Mouse (Mus musculus): Measurements from ENCODE around the gene Ipo13.
A peak's percentile ranks its signal among the peaks of the same experiment; 100 is the strongest.

Ipo13 gene

DNA sequence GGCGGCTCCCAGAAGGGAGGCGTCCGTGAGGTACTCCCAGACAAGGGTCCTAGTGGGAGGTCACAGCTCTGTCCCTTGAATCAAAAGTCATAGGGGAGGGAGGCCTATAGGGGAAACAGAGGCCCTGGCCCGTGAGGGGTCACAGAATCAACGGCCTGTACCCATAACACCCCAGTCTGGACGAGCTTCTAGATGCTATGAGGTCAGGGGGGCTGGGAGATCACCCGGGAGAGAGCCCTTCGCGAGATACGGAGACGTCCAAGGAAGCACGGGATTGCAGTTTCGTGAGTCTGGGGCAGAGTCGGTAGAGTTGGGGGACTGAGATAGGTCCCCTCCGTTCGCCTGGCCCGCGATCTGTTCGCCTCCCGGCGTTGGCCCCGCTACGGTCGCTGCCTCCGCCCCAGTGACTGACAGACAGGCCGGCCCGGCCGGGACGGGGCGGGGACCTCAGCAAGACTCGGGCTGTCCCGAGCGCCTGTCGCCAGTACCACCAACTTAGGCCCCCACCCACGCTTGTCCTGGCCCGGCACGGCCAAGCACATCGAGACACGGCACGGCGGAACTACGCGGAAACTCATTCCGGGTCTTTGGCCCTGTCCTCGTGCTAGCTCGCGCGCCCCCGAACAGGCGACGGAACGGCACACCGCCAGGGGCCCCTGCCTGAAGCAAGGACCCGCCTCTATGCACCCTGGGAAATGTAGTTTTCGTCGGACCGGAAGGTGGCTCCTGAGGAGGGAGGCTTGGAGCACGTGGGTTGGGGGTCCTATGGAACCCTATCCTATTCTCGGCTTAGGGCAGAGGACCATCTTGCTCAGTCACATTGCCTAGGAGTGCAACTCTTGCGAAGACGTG is at the start of gene Ipo13:
Ipo13 (minus strand) TSS at position 409 of the 852 bp plus-strand sequence.
- DNase-seq = peak; percentile 92 to 93

DNA sequence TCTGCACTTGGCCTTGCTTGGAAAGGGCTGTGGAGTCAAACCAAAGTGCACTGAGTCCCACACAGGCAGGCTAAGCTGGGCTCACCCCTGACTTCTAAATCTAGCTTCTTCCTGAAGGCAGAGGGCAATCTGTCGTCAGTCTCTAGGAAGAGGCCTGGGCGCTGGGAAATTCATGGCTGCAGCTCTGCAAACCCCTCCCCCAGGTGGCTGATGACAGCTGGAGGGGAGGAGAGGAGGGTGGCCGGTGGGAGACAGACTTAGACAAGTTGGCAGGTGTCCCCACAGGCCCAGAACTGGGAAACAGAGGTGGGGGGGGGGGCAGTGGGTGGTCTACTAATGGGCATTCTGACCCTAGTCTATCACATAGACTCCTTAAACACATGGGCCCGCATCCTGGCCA is 42.7 kb upstream of the Ipo13 start:
- no peak for DNase-seq

DNA sequence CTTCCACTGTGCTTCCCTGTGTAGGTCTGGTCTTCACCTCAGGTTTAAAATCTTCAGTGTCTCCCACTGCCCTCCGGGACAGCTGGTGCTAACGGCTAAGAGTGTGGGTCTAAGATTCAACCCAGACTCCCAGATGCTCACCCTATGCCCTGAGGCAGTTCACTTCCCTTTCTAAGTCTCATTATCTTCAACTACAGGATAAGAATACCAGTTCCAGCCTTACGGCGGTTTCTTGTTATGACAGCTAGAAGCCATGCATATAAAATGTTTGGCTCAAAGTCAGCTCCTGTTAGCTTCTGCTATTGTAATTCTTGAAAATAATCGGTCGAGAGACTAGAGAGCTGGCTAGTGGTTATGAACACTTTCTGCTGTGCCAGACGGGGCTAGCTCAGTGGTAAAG is 32.7 kb upstream of the Ipo13 start:
- DNase-seq = no peak

DNA sequence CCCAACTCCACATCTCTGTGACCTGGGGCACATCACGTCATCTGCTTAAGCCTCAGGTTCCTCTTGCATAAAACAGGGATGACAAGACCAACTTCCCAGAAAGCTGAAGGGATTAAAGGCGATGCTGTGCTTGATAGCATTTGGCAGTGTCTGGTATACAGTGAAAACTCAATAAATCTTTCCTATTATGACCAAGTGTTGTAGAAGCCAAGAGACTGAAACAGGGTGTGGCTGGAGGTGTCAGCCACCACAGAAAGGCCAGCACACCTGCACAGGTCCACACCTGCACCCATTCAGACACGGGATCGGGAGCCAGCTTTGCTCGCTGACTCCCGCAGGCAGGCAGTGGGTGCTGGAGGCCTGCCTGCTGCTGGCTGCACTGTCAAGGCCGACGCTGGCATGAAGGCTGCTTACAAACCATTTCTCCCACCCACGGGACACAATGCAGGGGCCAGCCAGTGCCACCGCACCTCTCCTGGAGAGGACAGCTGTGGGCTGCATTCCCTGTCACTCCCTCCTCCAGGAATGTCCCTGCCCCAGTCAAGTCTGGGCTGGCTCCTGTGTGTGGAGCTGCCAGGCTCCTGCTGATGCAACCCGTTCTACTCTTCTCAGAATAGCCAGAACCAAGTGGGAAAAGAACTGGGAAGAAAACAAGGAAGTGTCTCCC is 32.0 kb upstream of the Ipo13 start:
- no peak for DNase-seq

DNA sequence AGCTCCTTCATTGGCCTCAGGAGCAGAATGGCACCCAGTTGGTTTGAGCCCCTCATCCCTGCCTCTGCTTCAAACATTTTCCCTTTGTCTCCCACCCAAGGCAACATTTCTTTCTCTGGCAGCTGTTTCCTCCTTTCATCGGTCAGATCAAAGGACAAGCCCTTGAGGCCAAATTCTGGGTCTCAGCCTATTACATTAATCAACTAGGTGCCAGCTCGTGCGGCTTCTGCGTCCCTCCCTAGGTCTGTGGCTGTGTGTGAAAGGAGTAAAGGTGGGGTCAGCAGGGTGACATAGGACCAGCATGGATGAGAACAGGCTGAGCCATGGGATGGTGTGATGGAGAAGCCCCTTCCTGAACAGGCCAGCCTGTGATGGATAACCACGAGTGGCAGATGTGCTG is 28.5 kb upstream of the Ipo13 start:
- DNase-seq = no peak

DNA sequence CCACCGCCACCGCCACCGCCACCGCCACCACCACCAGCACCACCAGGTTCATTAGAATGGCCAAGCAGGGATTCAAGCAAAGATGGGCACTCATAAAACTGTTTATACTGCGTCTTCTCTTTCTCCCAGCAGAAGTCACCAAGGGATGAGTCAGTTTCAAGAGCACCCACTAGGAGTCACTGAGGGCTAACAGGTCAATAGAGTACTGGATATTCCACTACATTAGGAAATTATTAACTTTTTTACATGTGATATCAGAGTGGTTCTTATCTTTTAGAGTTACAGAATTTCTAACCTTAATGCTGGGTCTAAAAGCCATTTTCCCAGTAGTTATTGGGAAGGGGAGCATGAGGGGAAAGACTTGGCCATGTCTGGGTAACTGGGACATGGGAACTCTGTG is 22.2 kb upstream of the Ipo13 start:
- DNase-seq = no peak

DNA sequence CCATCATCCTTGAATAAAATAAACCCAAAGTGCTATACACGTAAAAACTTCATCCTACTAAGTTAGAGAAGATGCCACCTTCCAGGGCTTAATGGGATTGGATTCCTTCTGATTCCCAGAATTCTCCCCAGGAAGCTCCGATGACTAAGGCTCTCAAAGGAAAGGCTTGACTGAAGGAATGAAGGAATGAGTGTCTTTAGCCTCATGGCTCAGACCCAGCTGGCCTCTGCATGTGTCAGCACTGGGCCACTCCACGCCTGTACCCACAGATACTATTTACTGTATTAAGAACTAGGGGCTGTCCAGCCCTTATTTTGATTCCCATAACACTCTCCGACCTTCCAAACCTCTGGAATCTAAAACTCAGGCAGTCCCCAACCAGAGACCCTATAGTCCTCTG is 19.3 kb upstream of the Ipo13 start:
- no peak for DNase-seq

DNA sequence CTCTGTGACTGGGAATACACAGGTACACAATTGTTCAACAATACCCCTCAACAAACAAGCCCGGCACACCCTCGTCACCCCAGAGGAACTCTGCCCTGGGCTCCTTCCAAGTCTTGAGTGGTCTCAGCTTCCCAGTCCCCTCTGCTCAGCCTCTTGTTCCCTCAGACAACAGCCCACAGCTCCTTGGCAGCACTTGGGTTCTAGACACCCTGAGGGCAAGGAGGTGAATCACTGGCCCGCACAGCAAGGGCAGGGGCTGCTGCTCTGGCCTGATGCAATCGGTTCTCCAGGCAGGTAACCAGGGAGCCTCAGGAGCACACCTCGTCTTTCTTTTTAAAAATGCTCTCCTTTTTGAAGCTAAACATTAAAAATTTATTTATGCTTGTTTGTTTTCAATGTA is 18.4 kb upstream of the Ipo13 start:
- peak; percentile 33 to 61 for DNase-seq

DNA sequence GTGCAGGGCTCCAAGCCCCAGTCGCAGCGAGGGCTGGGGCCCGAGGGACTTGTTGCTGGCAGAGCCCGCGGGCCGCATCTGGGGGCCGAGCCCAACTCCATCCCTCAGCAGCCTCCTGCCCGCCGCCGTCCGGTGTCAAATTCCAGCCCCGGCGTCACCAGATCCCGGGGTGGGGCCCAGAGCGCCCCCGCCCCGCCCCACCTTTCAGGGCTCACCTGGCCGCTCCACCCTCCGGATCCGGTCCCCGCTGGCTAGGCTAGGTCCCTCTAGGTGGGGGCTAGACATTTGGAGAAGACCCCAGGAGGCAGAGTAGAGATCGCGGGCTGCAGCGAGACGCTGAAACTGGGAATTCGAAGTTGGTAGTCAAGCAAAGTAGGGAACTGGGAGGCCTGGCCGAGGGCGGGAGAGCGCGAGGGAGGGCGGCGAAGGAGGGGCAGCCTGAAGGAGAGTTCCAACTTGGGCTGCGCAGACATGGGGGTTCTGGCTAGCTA is 14.6 kb upstream of the Ipo13 start, which contains the start of gene Artn:
Artn (minus strand) TSS at position 373 of the 491 bp plus-strand sequence.
- DNase-seq = peak; percentile 59 to 73

DNA sequence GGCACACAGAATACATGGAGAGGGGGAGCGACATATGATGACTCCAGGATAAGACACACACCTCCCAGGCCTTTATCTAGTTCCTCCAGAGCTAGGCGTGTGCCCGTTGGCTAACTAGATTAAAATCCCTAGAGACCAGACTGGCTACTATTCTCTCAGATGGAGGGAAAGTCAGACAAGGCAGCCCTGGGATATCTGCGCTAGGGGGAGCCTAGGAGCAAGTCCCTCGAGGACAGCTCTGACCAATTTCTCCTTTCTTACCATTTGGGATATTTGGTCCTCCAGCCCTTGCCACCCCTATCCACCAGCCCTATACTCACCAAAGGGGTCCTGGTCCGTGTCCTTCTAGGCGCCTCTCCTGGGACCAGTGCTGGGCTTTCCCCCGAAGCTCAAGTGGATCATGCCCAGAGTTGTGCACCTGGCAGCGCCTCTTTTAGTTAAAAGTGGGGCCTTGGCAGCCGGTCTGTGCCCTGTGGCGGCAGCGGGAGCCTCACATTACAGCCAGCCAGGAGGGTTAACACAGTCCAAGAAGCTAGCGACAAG is 14.0 kb upstream of the Ipo13 start:
- peak; percentile 61 to 71 for DNase-seq

DNA sequence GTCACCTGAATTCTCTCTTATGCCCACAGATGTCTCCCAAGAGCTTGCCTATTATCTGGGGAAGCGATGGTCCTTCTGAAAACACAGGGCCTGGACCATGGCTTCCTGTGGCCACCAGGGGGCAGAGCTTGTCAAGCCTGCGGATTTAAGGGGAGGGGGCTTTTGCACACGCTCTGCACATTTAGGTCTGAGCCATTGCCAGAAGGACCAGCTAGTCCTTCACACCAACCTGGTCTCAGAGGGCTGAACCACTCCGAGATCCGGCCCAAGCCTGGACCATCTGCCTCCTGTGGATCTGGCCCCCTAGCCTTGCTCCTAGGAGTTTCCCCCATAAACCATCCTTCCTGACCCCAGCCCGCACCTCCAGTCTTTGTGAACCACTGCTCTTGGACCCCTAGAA is 13.4 kb upstream of the Ipo13 start:
- peak; percentile 27 to 36 for DNase-seq

DNA sequence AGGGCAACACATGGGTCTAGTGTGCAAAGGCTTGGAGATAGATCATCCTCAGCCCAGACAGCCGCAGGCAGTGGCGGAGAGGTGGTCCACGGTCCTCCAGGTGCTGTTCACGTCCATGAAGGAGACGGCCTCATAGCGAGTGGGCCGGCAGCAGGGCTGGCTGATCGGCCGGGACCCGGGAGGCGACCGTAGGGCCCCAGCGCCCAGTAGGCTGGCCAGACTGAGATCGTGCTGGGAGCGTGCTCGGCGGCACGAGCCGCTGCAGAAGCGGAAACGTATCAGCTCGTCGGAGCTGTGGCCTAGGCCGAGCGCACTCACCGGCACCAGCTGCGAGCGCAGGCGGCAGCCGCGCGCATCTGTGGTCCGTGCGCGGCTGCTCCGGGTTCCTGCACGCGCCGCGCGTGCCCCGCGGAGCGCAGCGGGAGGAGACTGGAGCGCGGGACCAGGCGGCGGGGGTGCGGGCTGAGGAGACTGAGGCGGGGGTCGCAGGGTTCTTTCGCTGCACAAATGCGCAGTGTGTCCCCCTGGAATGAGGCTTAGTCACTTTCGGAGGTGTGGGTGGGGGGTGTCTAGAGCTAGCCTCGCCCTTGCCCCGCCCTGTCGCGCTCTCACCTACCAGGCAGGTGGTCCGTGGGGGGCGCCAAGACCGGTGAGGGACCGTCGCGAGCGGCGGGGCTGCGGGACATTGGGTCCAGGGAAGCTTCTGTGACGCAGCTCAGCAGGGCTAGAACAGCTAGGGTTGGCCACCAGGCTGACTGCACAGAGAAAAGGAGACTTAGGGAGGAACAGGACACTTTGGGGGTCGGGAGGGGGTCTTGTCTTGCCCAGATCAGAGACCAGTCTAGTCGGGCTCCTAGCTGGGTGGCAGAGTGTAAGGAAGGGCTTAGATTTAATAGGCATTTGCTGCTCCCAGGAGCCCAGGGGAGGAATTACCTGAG is 12.0 kb upstream of the Ipo13 start:
- peak; percentile 45 to 73 for DNase-seq

DNA sequence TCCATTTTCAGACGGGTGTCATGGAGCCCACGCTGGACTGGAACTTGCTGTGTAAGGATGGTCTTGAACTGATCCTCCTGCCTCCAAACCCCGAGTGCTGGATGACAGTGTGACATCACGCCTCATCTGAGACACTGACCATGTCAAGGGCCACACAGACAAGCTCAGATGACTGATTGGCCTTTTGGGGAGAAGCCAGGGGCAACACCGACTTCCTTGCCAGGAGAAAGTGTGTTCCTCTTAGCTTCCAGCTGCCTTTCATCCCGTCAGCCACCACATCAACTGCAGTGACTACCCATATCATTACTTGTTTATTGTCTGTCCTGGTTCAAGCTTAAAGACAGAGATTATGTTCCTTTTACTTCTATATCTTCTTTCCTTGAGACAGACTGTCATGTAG is 10.1 kb upstream of the Ipo13 start:
- peak in 1 of 2 experiments; percentile 69 for DNase-seq

DNA sequence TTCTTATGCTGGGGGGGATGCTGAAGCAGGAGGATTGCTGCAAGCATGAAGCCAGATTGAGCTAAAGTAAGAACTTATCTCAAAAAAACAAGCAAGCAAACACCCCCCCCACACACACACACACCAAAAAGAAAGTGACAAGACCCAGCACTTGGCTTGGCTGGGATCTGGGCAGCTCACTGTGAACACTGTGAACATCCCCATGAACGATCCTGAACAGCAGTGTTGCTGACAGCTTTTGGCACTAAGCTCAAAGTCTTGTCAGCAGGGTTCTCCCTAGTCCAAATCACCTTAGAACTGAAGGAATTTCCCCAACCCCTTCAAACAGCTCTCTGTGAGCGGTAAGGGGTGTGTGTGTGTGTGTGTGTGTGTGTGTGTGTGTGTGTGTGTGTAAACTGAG is 8.7 kb upstream of the Ipo13 start:
- peak in 1 of 2 experiments; percentile 16 for DNase-seq

DNA sequence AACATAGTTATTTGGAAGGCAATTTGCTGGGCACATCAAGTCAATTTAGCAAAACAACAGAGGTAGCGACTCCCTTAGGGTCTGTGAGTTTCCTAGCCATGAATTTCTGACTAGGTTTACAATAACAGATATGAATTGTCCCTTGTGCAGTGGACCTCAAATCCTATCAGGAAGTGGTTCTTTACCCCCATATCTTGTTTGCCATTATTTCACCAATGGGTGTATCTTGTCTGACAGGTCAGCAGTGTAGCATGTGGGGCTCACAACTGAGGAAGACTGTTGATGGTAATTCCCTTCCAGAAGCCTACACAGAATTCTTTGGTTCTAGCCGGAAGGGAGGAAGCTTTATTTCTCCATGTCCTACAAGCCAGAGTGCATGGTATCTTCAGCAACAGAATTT is 6.6 kb upstream of the Ipo13 start:
- DNase-seq = no peak

DNA sequence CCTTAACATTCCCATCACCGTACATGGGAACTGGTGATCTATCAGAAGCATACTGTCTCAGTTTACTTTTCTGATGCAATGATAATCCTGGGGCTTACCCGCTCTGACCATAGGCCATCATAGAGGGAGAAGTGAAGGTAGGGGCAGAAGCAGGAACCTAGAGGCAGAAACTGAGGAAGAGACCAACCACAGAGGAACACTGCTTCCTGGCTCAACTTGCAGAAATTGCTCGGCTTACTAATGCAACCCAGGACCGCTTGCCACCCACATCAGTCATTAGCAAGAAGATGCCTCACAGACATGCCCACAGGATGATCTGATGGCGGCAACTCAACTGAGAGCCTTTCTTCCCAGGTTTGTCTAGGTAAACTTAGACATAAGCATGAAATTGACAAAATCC is 4.0 kb upstream of the Ipo13 start:
- peak in 1 of 2 experiments; percentile 10 for DNase-seq

DNA sequence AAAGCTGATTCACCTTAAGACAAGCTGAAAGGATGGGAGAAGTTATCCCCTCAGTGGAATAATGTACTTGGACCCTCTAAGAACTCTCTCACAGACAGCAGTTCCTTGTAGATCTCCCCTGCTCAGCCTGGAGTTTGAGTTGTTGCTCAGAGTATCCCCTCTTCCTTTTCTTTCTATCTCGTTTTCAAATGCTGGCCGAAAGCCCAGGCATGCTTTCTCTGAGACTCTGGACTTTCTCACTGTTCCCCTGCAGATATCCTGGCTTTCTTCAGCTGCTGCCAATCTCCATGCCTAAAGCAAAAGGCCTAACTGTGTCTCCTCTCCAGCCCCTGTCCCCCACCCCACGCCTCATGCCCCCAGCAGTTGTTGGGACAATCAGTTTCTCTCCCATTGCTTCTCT is 3.5 kb upstream of the Ipo13 start:
- DNase-seq = peak in 1 of 2 experiments; percentile 12

DNA sequence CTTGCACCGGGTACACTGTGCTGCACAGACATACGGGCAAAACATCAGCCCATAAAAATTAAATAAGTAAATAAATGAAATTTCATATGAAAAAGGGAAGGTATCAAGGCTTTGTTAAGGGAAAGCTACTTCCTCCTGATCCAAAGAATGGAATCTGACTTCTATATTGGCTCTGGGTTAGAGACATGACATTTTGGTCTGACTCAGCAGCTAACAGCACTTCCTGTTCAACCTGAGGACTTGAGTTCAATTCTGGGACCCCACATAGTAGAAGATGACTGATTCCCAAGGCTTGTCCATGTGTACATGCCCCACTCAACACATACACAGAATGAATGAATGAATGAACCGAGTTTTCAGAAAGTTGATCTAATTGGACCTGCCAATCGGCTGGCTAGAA is 3.0 kb upstream of the Ipo13 start:
- DNase-seq = no peak

DNA sequence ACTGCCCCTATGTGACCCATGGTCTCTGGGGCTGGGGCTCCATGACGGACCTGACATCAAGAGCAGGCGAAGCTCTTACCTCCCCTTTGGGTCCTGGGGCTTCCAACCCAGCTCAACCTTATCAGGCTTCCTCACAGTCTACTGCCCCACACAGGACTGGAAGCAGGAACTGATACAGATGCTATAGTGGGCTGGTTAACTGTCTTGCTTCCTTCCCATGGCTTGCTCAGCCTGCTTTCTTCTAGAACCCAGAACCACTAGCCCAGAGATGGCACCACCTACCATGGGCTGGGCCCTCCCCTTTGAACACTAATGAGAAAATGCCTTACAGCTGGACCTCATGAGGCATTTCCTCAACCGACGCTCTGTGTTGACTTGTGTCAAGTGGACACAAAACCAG is 2.6 kb upstream of the Ipo13 start:
- no peak for DNase-seq

DNA sequence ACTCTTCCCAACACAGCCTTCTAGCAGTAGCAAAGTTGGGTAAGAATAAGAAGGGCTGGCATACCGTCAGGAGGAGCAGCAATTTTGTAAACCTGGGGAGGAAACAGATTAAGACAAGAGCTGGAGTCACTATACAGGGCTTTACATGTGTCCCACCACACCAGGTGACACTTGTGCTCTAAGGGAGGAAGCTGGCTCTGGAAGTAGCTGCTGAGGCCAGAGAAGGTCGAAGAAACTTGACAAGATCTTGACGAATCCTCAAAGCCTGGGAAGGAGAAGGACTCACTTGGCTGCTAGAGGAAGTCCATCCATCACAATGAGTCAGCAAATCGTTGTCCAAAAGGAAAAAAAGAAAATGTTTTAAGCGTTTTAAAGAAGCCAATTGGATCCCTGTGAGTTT is 1.6 kb upstream of the Ipo13 start:
- no peak for DNase-seq

DNA sequence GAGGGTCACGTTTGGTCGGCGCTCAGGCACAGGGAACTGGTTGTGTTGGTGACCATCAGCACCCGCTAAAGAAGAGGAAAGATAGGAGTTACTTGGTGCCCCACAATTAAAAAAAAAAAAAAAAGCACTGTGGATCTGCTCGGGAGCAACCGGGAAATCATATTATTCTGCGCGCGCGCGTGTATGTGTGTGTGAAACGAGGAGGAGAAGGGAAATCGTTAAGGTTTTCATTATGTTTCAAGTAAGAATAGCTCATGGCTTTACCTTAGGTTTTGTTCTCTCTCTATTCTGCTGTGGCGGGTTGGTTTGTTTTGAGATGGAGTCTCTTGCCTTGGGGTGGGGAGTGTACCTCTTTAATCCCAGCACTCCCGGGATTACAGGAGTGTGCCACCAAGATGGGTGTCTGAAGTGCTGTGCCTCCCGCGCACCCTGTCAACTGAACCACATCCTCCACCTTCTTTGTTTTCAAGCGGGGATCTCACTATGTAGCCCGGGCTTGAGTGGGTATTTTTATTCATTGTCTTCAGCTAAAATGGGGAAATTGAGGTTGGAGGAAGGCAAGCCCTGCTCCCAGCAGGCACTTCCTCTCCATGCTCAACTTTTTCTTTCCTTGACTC is 798 bp upstream of the Ipo13 start:
- no peak for DNase-seq

DNA sequence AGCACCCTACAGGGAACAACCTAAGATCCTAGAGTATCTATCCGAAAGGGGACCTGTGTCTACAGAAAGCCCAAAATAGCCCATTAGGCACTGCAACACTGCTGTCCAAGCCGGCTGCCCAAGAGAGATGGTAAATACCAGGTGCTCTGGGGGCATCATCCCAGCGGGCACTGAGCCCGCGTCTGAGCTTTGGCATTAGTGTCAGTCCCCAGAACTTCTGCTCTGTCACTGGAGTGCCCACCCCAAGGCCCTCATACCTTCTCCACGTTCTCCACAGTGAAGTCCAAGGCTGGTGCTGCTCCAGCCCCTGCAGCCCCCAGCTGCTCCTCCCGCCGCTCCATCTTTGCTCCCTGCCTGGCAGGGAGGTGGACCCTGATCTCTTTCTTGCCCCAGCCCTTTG is 768 bp downstream of the Ipo13 start:
- no peak for DNase-seq

All from lung, postnatal 4 days (tissue).